Mouse (Mus musculus): ENCODE measurements around the gene Acot7. TPM values are rescaled to one million over a fixed set of nuclear protein-coding genes. Genes with fewer than 3 reads are reported as not detected.

The Acot7 gene
- total RNA-seq, 2 experiments from 2014 or later, result 318 to 353 TPM

GRCm38 (mm10) chr4:152287317-152288120 lies 109.6 kb downstream of the Acot7 start:
- DNase-seq (ENCODE audit: extremely low spot score in 1 of 2, low spot score in 1 of 2), result no peak

GRCm38 (mm10) chr4:152288398-152288945 lies 110.5 kb downstream of the Acot7 start:
- DNase-seq (ENCODE audit: extremely low spot score in 1 of 2, low spot score in 1 of 2), result no peak

GRCm38 (mm10) chr4:152290385-152290784 lies 112.5 kb downstream of the Acot7 start:
- no peak for DNase-seq (ENCODE audit: extremely low spot score in 1 of 2, low spot score in 1 of 2)

DNA sequence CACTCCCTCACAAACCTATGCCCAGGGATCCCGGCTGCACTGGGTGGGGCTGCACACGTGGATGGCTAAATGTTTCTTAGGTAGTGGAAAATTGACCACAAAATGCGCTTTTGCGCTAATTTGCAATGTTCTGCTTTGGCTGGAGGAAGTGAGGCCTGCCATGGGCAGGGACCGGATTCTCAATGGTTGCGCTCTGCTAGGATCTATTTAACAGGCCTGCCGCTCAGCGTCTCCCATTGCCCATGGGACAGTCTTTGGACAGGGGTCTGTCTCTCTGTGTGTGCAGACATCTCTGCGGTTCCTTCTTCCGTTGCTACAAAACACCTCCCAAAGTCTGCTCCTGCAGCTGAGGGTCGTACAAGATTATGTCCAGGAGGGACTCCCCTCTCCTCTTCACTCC lies 113.1 kb downstream of the Acot7 start:
- no peak for DNase-seq (ENCODE audit: extremely low spot score in 1 of 2, low spot score in 1 of 2)

GRCm38 (mm10) chr4:152291562-152291961 lies 113.6 kb downstream of the Acot7 start, which contains the start of gene Hes3:
Gene Hes3 (minus strand): TSS chr4:152291662.
- no peak for DNase-seq (ENCODE audit: extremely low spot score in 1 of 2, low spot score in 1 of 2)

GRCm38 (mm10) chr4:152292102-152292765 lies 114.3 kb downstream of the Acot7 start:
- DNase-seq (ENCODE audit: extremely low spot score in 1 of 2, low spot score in 1 of 2), result no peak

DNA sequence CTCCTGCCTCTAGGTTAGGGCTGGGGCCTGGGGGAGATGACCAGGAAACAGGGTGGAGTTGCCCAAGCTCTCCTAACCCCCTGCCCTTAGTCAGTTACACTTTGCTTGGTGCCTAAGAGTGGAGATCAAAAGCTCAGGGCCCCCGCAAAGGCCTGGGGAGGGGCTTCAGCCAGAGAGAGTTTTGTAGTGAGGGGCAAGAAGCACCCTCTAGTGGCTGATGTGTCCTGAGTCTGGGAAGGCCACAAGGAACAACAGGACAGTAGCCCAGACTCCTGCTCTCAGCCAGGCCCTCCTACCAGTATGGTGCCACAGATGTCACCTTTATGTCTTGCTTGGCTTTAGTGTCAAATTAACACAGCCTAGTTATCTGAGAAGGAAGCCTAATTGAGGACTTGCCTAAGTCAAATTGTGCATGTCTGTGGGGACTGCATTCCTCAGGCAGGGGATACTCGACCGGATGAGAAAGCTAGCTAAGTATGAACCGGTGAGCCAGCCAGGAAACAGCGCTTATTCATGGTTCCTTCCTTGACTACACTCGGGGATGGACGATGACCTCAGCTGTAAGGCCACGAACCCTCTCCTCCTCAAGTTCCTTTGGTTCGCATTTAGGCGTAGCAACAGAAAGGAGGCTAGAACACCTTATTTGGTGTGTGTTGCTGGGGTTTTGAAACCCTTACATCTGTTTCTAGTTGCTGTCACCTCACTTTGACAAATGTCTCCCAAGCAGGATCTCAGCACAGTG lies 116.4 kb downstream of the Acot7 start:
- DNase-seq (ENCODE audit: extremely low spot score in 1 of 2, low spot score in 1 of 2), result no peak

DNA sequence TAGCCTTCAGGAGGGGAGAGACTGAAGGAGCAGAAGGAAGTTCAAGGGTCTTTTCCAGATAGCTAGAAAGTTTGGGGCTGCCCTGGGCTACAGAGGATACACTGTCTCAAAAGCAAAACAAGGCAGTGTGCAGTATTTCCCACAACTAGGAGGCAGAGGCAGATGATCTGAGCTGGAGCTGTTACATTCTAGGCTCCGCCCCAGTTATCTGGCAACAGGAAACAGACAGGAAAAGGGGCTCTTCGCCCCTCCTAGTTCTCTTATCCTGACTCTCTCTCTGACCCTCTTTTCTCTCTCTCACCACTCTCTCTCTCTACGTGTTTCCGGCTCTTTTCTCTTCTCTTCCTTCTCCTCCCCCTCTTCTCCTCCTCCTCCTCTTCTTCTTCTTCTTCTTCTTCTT lies 118.0 kb downstream of the Acot7 start:
- DNase-seq (ENCODE audit: extremely low spot score in 1 of 2, low spot score in 1 of 2), result no peak

DNA sequence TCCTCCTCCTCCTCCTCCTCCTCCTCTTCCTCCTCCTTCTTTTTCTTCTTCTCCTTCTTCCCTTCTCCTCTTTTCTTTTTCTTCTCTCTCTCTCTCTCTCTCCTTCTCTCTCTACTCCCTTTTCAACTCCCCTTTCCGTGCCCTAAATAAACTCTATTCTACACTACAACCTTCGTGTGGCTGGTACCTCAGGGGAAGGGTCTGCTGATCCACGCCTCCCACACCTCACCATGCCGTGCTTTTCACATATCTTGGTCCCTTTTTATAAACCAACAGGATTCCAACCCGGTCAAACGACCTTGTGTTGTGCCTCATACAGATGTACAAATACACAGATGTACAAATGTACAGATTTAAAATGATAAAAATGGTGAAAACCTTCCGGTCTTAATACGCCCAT lies 118.4 kb downstream of the Acot7 start:
- no peak for DNase-seq (ENCODE audit: extremely low spot score in 1 of 2, low spot score in 1 of 2)

GRCm38 (mm10) chr4:152296874-152297861 lies 119.2 kb downstream of the Acot7 start, which contains the start of gene Icmt:
Gene Icmt (plus strand): TSS chr4:152297227.
- peak; percentile 97 to 98 for DNase-seq (ENCODE audit: extremely low spot score in 1 of 2, low spot score in 1 of 2)

DNA sequence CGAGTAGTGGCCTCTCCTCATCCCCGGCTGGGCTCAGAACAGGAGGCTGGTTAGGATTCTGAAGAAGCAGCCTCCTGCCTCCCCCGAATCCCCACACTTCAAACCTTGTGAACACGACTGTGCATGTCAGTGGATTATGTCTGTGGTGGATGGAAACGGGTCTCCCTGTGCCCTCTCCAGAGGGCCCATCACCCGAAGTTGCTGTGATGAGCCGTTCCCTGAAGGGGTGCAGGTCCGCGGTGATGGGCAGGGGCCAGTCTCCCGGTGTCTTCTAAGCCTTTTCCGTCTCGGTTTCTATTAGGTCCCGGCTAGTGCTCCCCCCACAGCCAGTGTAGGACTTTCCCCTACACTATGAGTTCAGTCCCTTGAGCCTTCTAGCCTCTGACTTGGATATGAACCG lies 120.9 kb downstream of the Acot7 start:
- DNase-seq (ENCODE audit: extremely low spot score in 1 of 2, low spot score in 1 of 2), result no peak

GRCm38 (mm10) chr4:152300375-152300774 lies 122.4 kb downstream of the Acot7 start:
- no peak for DNase-seq (ENCODE audit: extremely low spot score in 1 of 2, low spot score in 1 of 2)

GRCm38 (mm10) chr4:152302012-152302411 lies 124.1 kb downstream of the Acot7 start:
- DNase-seq (ENCODE audit: extremely low spot score in 1 of 2, low spot score in 1 of 2), result no peak

DNA sequence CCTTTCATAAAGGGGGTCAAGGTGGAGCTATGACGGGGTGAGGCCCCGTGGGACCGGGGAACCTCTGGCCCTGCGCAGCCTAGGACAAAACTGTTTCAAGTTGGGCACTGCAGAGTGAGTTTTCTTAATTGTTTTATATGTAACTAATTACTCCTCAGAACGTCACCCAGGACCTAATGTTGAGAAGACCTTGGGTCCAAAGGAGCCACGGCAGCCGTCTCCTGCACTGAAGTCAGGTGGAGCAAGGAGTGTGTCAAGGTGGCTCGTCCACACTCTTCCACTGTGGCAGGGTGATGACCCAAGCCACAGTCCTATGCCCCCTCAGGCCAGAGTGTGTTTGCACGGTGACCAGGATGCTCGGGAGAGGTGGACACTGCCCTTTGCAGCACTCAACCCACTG lies 125.2 kb downstream of the Acot7 start:
- no peak for DNase-seq (ENCODE audit: extremely low spot score in 1 of 2, low spot score in 1 of 2)

- DNase-seq (ENCODE audit: extremely low spot score in 1 of 2, low spot score in 1 of 2), result no peak
Observed at GRCm38 (mm10) chr4:152304685-152305084, 126.8 kb downstream of the Acot7 start.

DNA sequence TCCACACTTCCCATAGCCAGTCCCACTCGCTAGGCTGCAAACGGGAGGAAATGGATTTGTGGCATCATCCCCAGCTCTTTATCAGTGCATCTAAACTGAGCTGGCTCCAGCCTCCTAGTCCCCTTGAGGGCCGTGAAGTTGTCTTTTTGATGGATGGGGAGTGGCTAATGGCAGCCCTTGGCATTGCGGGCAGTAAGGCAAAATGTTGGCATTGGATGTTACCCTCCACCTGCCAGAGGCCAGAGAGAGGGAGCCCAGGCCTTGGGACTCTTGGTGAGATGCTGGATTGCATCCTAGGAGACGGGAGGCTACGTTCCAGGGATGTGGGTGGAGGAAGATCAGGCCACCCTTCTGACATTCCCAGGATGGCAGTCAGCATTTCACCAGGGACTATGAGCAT lies 128.1 kb downstream of the Acot7 start:
- no peak for DNase-seq (ENCODE audit: extremely low spot score in 1 of 2, low spot score in 1 of 2)

DNA sequence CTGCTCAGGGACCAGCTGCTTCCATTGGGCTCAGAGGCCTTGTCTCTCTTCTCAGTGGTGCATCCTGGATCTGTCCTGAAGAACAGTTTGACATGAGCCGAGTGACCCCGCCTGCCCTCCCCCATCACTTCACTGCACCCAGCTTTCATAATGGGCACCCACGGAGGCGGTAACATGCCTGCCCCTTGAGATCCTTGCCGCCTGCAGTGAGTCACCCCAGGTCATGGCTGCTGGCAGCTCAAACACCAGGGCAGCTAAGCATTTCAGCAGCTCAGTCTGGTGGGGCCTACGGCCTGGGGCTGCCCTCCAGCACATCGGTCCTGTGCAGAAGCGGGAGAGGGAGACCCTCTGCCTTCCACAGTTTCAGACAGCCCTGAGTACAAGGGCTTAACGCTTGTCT lies 129.6 kb downstream of the Acot7 start:
- DNase-seq (ENCODE audit: extremely low spot score in 1 of 2, low spot score in 1 of 2), result no peak

DNA sequence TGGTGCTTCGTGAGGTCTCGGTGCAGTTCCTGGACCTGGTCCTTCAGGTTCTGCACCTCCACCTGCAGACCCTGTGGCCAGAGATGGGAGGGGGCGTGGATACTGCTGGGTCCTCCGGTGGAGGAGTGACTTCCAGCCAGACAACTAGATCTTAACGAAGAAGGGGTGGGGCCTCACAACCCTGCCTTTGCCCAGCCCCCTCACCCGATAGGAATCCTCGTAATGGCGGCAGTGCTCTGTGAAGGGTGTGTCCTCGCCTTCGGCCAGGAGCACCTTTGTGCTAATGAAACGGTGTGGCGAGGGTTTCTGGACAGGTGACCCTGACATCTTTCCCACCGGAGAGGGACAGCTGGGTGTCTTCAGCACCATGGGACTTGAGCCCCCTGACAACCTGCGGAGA lies 134.3 kb downstream of the Acot7 start:
- no peak for DNase-seq (ENCODE audit: extremely low spot score in 1 of 2, low spot score in 1 of 2)

DNA sequence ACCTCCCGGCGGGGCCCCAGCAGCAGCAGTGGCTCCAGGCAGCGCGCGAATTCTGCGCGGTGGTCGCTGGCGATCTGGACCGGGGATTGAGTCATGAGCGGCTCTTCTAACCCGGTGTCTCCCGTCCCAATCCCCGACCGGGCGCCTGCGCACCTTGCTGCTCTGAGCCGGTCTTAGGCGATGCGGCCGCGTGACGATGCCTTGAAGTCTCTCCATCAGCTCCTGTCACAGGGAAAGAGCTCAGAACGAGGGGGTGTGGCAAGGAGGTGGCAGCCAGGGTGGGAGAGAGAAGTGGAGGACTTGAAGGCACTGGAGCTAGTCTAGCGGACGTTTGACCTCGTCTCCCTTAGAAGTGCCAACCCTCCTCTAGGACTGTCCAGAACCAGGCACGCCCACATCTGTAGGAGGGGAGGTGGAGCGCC lies 135.3 kb downstream of the Acot7 start:
- DNase-seq (ENCODE audit: extremely low spot score in 1 of 2, low spot score in 1 of 2), result no peak

GRCm38 (mm10) chr4:152313934-152314333 lies 136.0 kb downstream of the Acot7 start:
- DNase-seq (ENCODE audit: extremely low spot score in 1 of 2, low spot score in 1 of 2), result no peak
